Mouse (Mus musculus): ENCODE data around the gene Slc2a9.

DNA sequence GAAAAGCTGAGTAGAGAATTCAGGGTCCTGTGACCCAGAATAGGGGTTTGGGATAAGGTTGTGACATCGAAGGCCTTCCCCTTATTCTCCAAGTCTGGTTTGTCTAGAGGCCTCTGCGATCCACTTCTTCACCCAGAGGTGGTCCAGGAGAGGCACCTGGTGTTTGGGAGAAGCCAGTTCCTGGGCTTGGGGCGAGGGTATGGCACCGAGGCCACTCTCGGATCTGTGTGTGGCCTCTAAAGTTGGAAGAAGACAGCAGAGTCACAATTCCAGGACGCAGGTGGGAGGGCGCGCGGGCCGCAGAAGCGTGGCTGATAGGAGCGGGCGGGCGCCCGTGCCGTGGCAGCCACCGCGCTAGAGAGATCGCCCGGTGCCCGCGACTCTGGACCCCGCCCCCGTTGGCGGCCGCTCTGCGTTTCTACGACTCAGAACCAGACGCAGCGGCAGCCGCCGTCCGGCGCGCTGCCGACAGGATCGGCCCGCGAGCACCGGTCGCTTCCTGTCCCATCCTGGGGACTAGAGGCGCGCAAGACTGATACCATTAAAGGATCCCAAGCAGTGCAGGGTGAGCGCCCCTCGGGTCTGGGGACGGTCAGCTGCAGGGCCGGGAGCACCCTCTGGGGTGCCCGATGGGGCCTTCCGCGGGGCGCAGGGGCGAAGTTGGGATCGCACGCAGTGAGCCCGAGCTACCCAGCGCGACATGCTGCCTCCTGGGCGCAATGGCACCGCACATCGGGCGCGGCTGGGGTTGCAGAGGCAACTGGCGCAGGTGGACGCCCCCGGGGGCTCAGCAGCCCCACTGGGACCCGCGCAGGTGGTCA is 183.8 kb downstream of the Slc2a9 start, which contains the start of gene Drd5:
- TF ChIP-seq CTCF (IDR thresholded peaks at IDR 0.05) (no peak), POLR2A (IDR thresholded peaks at IDR 0.05; ENCODE audit: insufficient read depth, low read depth, low read length) (no peak)

All from heart, adult 2 months (tissue).